Mouse (Mus musculus) CH12.LX (cell line): ENCODE measurements around the gene Pls1. TPM values are rescaled to one million over a fixed set of nuclear protein-coding genes. Genes with fewer than 3 reads are reported as not detected.
A peak's percentile ranks its signal among the peaks of the same experiment; 100 is the strongest.

Experiments used
- DNase-seq: peaks from one replicate; pipeline ENCODE4 v3.0.0-alpha.2; 2013; ENCODE audit errors: extremely low read depth
- H3K27ac ChIP-seq: 2 replicates; pipeline ENCODE4 v1.5.1; 2012; ENCODE audit warnings: low read depth, mild to moderate bottlenecking, control low read depth, moderate library complexity; ENCODE audit not compliant: insufficient read depth
- H3K27me3 ChIP-seq: replicated peaks from 2 replicates; pipeline ENCODE3; 2012; ENCODE audit warnings: inconsistent platforms
- H3K36me3 ChIP-seq, 2 experiments: replicated peaks in 1 of 2; 2 replicates each; pipeline versions ENCODE3 to v1.6.1; 2012; ENCODE audit warnings: inconsistent platforms in 1 of 2, low read length in 1 of 2, mild to moderate bottlenecking in 1 of 2, mixed read lengths in 1 of 2, moderate library complexity in 1 of 2; ENCODE audit not compliant: control insufficient read depth in 1 of 2, insufficient read depth in 1 of 2
- H3K4me1 ChIP-seq, 2 experiments: 2 replicates each; pipeline ENCODE4 v1.6.1; 2012; ENCODE audit warnings: inconsistent platforms in 1 of 2, moderate library complexity in 1 of 2; ENCODE audit not compliant: insufficient read depth in 2 of 2, control insufficient read depth in 1 of 2
- H3K4me2 ChIP-seq: 2 replicates; pipeline ENCODE4 v1.6.1; 2012; ENCODE audit warnings: low read depth, mild to moderate bottlenecking, control low read depth; ENCODE audit not compliant: poor library complexity, insufficient read depth, severe bottlenecking
- H3K4me3 ChIP-seq, 3 experiments: fragments of 150-350 bp in 1 of 3; sonication (generic) in 1 of 3; replicated peaks in 1 of 3; 2 replicates each; pipeline versions ENCODE3 to v1.5.1; 2011 to 2012; ENCODE audit warnings: low read depth in 2 of 3, low read length in 2 of 3, mild to moderate bottlenecking in 2 of 3, moderate library complexity in 2 of 3, control low read depth in 1 of 3, improper control_type of control experiment in 1 of 3, inconsistent platforms in 1 of 3, mixed read lengths in 1 of 3; ENCODE audit not compliant: poor library complexity in 1 of 3
- H3K79me2 ChIP-seq: replicated peaks from 2 replicates; pipeline ENCODE4 v1.6.1; 2012; ENCODE audit warnings: mild to moderate bottlenecking, moderate library complexity; ENCODE audit not compliant: control insufficient read depth, poor library complexity, insufficient read depth, severe bottlenecking; ENCODE audit errors: extremely low read depth
- H3K9ac ChIP-seq: 2 replicates; pipeline ENCODE4 v1.6.1; 2012; ENCODE audit warnings: low read depth, mild to moderate bottlenecking, control low read depth, moderate library complexity; ENCODE audit not compliant: insufficient read depth
- H3K9me3 ChIP-seq: replicated peaks from 2 replicates; pipeline ENCODE3; 2012; ENCODE audit warnings: low read length, inconsistent platforms, mixed read lengths
- BHLHE40 ChIP-seq: IDR thresholded peaks from 2 replicates; pipeline ENCODE4 v1.6.1; 2011; ENCODE audit warnings: mild to moderate bottlenecking, low read depth, low read length, improper control_type of control experiment
- CHD1 ChIP-seq: IDR thresholded peaks from 2 replicates; pipeline ENCODE4 v1.6.1; 2012; ENCODE audit warnings: low read depth, low read length, improper control_type of control experiment, inconsistent platforms
- CHD2 ChIP-seq: IDR thresholded peaks from 2 replicates; pipeline ENCODE4 v1.6.1; 2011; ENCODE audit warnings: low read length, improper control_type of control experiment
- CTCF ChIP-seq, 2 experiments: IDR thresholded peaks in 1 of 2; conservative IDR thresholded peaks in 1 of 2; 2 replicates each; pipeline ENCODE4 v1.5.1; 2011 to 2012; ENCODE audit warnings: low read depth in 2 of 2, low read length in 2 of 2, improper control_type of control experiment in 1 of 2, inconsistent platforms in 1 of 2, mild to moderate bottlenecking in 1 of 2, moderate library complexity in 1 of 2
- E2F4 ChIP-seq: IDR thresholded peaks from 2 replicates; pipeline ENCODE4 v1.6.1; 2011; ENCODE audit warnings: low read depth, low read length, improper control_type of control experiment; ENCODE audit not compliant: insufficient replicate concordance
- ELF1 ChIP-seq: IDR thresholded peaks from 2 replicates; pipeline ENCODE4 v1.6.1; 2014; ENCODE audit warnings: low read depth, mild to moderate bottlenecking, inconsistent platforms, low read length, improper control_type of control experiment
- EP300 ChIP-seq: IDR thresholded peaks from 2 replicates; pipeline ENCODE4 v1.6.1; 2011; ENCODE audit warnings: low read length, improper control_type of control experiment
- ETS1 ChIP-seq: conservative IDR thresholded peaks from 2 replicates; pipeline ENCODE4 v1.6.1; 2012; ENCODE audit warnings: low read depth, mild to moderate bottlenecking, inconsistent platforms, low read length, improper control_type of control experiment, moderate library complexity
- HCFC1 ChIP-seq: IDR thresholded peaks from 2 replicates; pipeline ENCODE4 v1.6.1; 2012; ENCODE audit warnings: low read depth, mild to moderate bottlenecking, inconsistent platforms, low read length, improper control_type of control experiment
- IRF4 ChIP-seq: IDR thresholded peaks from 2 replicates; pipeline ENCODE4 v1.6.1; 2014; ENCODE audit warnings: low read depth, mild to moderate bottlenecking, inconsistent platforms, low read length, improper control_type of control experiment
- JUN ChIP-seq: IDR thresholded peaks from 2 replicates; pipeline ENCODE4 v1.6.1; 2011; ENCODE audit warnings: low read depth, mild to moderate bottlenecking, low read length, improper control_type of control experiment, moderate library complexity; ENCODE audit not compliant: insufficient read depth
- KAT2A ChIP-seq: IDR thresholded peaks from 2 replicates; pipeline ENCODE4 v1.6.1; 2012; ENCODE audit warnings: low read length, improper control_type of control experiment, inconsistent platforms; ENCODE audit not compliant: insufficient replicate concordance
- MAX ChIP-seq: IDR thresholded peaks from 2 replicates; pipeline ENCODE4 v1.6.1; 2011; ENCODE audit warnings: low read length, improper control_type of control experiment
- MAZ ChIP-seq: IDR thresholded peaks from 2 replicates; pipeline ENCODE4 v1.6.1; 2012; ENCODE audit warnings: low read depth, mild to moderate bottlenecking, inconsistent platforms, low read length, improper control_type of control experiment, moderate library complexity
- MEF2A ChIP-seq: IDR thresholded peaks from 2 replicates; pipeline ENCODE4 v1.6.1; 2014; ENCODE audit warnings: low read depth, mild to moderate bottlenecking, inconsistent platforms, low read length, improper control_type of control experiment, borderline replicate concordance
- MXI1 ChIP-seq: IDR thresholded peaks from 2 replicates; pipeline ENCODE4 v1.6.1; 2011; ENCODE audit warnings: mild to moderate bottlenecking, low read depth, low read length, improper control_type of control experiment
- NELFE ChIP-seq: IDR thresholded peaks from 2 replicates; pipeline ENCODE4 v1.6.1; 2011; ENCODE audit warnings: low read depth, low read length, improper control_type of control experiment
- NRF1 ChIP-seq: IDR thresholded peaks from 2 replicates; pipeline ENCODE4 v1.6.1; 2014; ENCODE audit warnings: low read depth, mild to moderate bottlenecking, inconsistent platforms, low read length, improper control_type of control experiment, moderate library complexity
- PAX5 ChIP-seq: IDR thresholded peaks from 2 replicates; pipeline ENCODE4 v1.6.1; 2012; ENCODE audit warnings: low read length, inconsistent platforms, mixed read lengths
- POLR2A ChIP-seq: IDR thresholded peaks from 2 replicates; pipeline ENCODE4 v1.6.1; 2011; ENCODE audit warnings: low read depth, mild to moderate bottlenecking, improper control_type of control experiment, low read length
- POLR2AphosphoS2 ChIP-seq: IDR thresholded peaks from 2 replicates; pipeline ENCODE4 v1.6.1; 2011; ENCODE audit warnings: low read depth, low read length, improper control_type of control experiment
- RAD21 ChIP-seq: IDR thresholded peaks from 2 replicates; pipeline ENCODE4 v1.6.1; 2011; ENCODE audit warnings: low read depth, mild to moderate bottlenecking, low read length, improper control_type of control experiment, moderate library complexity
- RCOR1 ChIP-seq: conservative IDR thresholded peaks from 2 replicates; pipeline ENCODE4 v1.6.1; 2012; ENCODE audit warnings: low read depth, mild to moderate bottlenecking, inconsistent platforms, low read length, improper control_type of control experiment
- SIN3A ChIP-seq: IDR thresholded peaks from 2 replicates; pipeline ENCODE4 v1.6.1; 2012; ENCODE audit warnings: low read length, improper control_type of control experiment, inconsistent platforms
- SMC3 ChIP-seq: IDR thresholded peaks from 2 replicates; pipeline ENCODE4 v1.6.1; 2011; ENCODE audit warnings: low read depth, low read length, improper control_type of control experiment
- TCF12 ChIP-seq: IDR thresholded peaks from 2 replicates; pipeline ENCODE4 v1.6.1; 2014; ENCODE audit warnings: low read depth, mild to moderate bottlenecking, inconsistent platforms, low read length, improper control_type of control experiment
- UBTF ChIP-seq: IDR thresholded peaks from 2 replicates; pipeline ENCODE4 v1.6.1; 2012; ENCODE audit warnings: low read depth, mild to moderate bottlenecking, inconsistent platforms, low read length, improper control_type of control experiment, moderate library complexity
- USF1 ChIP-seq: IDR thresholded peaks from 2 replicates; pipeline ENCODE4 v1.6.1; 2014; ENCODE audit warnings: low read depth, mild to moderate bottlenecking, inconsistent platforms, low read length, improper control_type of control experiment
- USF2 ChIP-seq: conservative IDR thresholded peaks from 2 replicates; pipeline ENCODE4 v1.6.1; 2011; ENCODE audit warnings: low read depth, low read length, improper control_type of control experiment
- ZC3H11A ChIP-seq: IDR thresholded peaks from 2 replicates; pipeline ENCODE4 v1.6.1; 2012; ENCODE audit warnings: low read depth, mild to moderate bottlenecking, inconsistent platforms, low read length, improper control_type of control experiment
- ZKSCAN1 ChIP-seq: IDR thresholded peaks from 2 replicates; pipeline ENCODE4 v1.6.1; 2012; ENCODE audit warnings: low read depth, inconsistent platforms, low read length, improper control_type of control experiment, borderline replicate concordance
- ZMIZ1 ChIP-seq: IDR thresholded peaks from 2 replicates; pipeline ENCODE4 v1.6.1; 2012; ENCODE audit warnings: low read depth, mild to moderate bottlenecking, inconsistent platforms, low read length, improper control_type of control experiment
- ZNF384 ChIP-seq: IDR thresholded peaks from 2 replicates; pipeline ENCODE4 v1.6.1; 2012; ENCODE audit warnings: low read depth, low read length, improper control_type of control experiment, inconsistent platforms
- dilution Hi-C: fragments of 300-500 bp; cut with MboI; formaldehyde crosslinking; loops from 2 replicates; pipeline ENCODE4 v1.14.3; 2020; ENCODE audit warnings: low sequenced_read_pairs; ENCODE audit not compliant: extremely low pct_unique_long_range_greater_than_20kb, extremely low pct_ligation_motif_present
- in situ Hi-C: fragments of 300-500 bp; cut with MboI; formaldehyde crosslinking; loops from 3 replicates; pipeline ENCODE4 v1.14.3; 2019; ENCODE audit warnings: low sequenced_read_pairs, low pct_ligation_motif_present, low pct_unique_long_range_greater_than_20kb, mixed read lengths
- polyA plus RNA-seq: library from polyadenylated mRNA; unstranded; fragments of >175 nt; gene quantifications from 2 replicates; pipeline ENCODE4 v1.2.1, GENCODE M21; 2012; ENCODE audit warnings: low read depth; ENCODE audit not compliant: insufficient read length
- total RNA-seq, 2 experiments: library from RNA; depleted of rRNA; stranded (reverse); fragments of 300-350 nt in 1 of 2; fragments of >200 nt in 1 of 2; gene quantifications; 2 replicates each; pipeline ENCODE4 v1.2.3; 2012 to 2014

Gene Pls1
- total and polyA plus RNA-seq, 3 experiments: 0.08 to 0.56 (median 0.40) TPM

DNA sequence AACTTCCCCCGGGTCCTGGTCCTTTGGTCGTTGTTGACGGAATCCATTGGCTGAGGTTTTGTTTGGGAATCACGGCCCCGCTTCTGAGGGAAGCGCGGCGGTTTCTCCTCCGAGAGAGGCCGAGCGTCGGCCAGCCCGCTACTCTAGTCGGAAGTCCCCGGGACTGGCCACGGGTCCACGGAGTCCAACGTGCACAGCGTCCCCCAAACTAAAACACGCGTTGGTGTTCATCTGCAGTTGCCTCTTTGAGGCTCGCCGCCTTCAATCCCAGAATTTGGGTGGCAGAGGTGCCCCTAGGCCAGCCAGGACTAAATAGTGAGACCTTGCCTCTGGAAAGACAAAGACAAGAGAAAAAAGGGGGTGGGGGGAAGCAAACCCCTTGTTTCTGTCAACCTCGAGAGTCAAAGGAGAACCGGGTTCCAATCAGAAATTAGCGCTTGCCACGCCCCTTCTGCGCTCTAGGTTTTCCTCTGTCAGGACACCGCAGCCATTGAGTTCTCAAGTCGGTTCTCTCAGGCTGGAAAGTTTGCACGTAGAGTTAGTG is 13.0 kb upstream of the Pls1 start (continued):
- no peak for TF ChIP-seq USF1
- peak; percentile 28; the same call in 1 of the 2 replicates for TF ChIP-seq SIN3A
- peak; percentile 30; the same call in 1 of the 2 replicates for TF ChIP-seq POLR2A
- no peak for TF ChIP-seq E2F4
- no peak for TF ChIP-seq RAD21
- no peak for TF ChIP-seq ZC3H11A
- TF ChIP-seq ZKSCAN1: no peak
- no peak for TF ChIP-seq IRF4
- TF ChIP-seq MAX: no peak
- peak; percentile 23; the same call in 1 of the 2 replicates for TF ChIP-seq HCFC1
- no peak for TF ChIP-seq SMC3
- TF ChIP-seq NRF1: no peak
- no peak for TF ChIP-seq MAZ

DNA sequence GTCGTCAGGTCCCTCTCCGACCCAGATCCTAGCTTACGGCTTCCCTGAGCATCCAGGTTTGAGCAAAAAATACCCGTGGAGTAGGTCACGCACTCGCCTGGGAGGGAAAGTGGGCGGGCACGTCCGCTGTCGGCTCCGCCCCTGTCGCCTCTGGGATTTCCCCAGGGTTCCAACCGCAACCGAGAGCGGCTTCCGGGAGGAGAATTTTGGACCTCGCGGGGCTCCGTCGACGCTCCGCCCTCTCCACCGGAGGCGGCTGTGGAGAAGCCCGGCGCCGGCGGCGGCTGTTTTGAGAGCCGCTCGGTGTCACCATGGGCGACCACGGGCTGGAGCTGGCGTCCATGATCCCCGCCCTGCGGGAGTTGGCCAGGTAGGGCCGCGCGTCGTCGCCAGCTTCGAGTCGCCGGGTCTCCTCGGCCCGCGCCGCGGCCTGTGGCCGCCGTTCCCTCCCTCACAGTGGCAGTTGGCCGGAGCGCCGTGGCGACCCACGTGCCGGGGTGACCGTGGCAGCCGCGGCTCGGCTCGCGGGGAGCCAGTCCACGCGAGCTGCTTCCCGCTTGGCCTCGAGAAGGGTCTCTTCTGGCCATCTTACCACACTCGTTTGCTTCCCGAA is 12.4 kb upstream of the Pls1 start, which contains the start of gene Atr:
Atr (plus strand) TSS at position 184 of the 613 bp plus-strand sequence.
- H3K9ac ChIP-seq: peak within 1 kb of the TSS; percentile 75
- dilution Hi-C loops (no loop called here), in situ Hi-C loops (loop anchor here (10.0 kb wide), 1 partner anchor 323 kb away; no protein-coding TSS in a partner anchor)
- peaks cover 0 to 13% of the 10 kb centered on the region in 2 experiments for H3K36me3 ChIP-seq
- H3K4me2 ChIP-seq: peak within 1 kb of the TSS; percentile 72; the same call in 1 of the 2 replicates
- peak; percentile 91 for DNase-seq
- H3K79me2 ChIP-seq: no peaks in the 10 kb centered on the region; the same call in 1 of the 2 replicates
- H3K4me1 ChIP-seq: peaks cover 4 to 24% of the 10 kb centered on the region in 2 experiments; a peak in 2 of 4 replicates
- H3K27ac ChIP-seq: peak within 1 kb of the TSS; percentile 35
- H3K4me3 ChIP-seq: peak within 1 kb of the TSS; percentile 83 to 95 (median 87)
- peaks cover 6% of the 10 kb centered on the region for H3K9me3 ChIP-seq
- H3K27me3 ChIP-seq: no peaks in the 10 kb centered on the region
- TF ChIP-seq NRF1: 0 out of 2 replicates have a peak, but pooled peaks have one; percentile 40
- TF ChIP-seq NELFE: peak; percentile 77
- TF ChIP-seq ZMIZ1: no peak
- TF ChIP-seq USF2: no peak
- peak; percentile 73; the same call in 1 of the 2 replicates for TF ChIP-seq KAT2A
- no peak for TF ChIP-seq ZNF384
- no peak for TF ChIP-seq EP300
- TF ChIP-seq MEF2A: peak; percentile 77
- TF ChIP-seq HCFC1: peak; percentile 85
- peak; percentile 54; the same call in 1 of the 2 replicates for TF ChIP-seq CHD1
- peak; percentile 33 for TF ChIP-seq BHLHE40
- no peak for TF ChIP-seq JUN
- no peak for TF ChIP-seq ZC3H11A
- 0 out of 2 replicates have a peak, but pooled peaks have one; percentile 28 for TF ChIP-seq E2F4
- TF ChIP-seq ETS1: peak; percentile 64; the same call in 1 of the 2 replicates
- no peak for TF ChIP-seq RCOR1
- peak; percentile 96 for TF ChIP-seq MXI1
- TF ChIP-seq CTCF (conservative IDR thresholded peaks at IDR 0.05 in 1 of 2, IDR thresholded peaks at IDR 0.05 in 1 of 2; ENCODE audit: low read depth in 2 of 2, low read length in 2 of 2): no peak
- TF ChIP-seq MAZ: 0 out of 2 replicates have a peak, but pooled peaks have one; percentile 57
- no peak for TF ChIP-seq RAD21
- peak; percentile 98 for TF ChIP-seq ELF1
- peak; percentile 28; the same call in 1 of the 2 replicates for TF ChIP-seq POLR2AphosphoS2
- TF ChIP-seq SIN3A: peak; percentile 92; the same call in 1 of the 2 replicates
- TF ChIP-seq CHD2: peak; percentile 32; the same call in 1 of the 2 replicates
- 0 out of 2 replicates have a peak, but pooled peaks have one; percentile 51 for TF ChIP-seq UBTF
- peak; percentile 63 for TF ChIP-seq MAX
- TF ChIP-seq TCF12: peak; percentile 78
- peak; percentile 84; the same call in 1 of the 2 replicates for TF ChIP-seq IRF4
- no peak for TF ChIP-seq PAX5
- TF ChIP-seq USF1: no peak
